Mouse (Mus musculus): Measurements from ENCODE around the gene Herc6.

DNA sequence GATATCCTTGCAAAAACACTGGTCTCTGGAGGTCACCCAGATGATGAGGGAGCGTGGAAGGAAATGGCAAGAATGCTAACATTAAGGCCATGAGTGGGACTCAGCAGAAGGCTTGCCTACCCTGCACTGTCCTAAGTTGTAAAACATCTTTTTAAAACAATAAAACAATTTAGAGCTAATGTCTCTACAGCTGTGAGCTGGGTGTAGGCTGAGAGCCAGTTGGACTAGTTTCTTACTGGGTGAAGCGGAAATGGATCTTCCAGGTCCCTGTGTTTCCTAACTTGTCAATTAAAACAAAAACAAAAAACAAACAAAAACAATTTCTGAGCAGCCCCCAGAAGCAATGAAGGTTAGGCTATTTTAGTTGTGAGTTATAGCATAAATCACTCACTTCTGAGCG lies 112.3 kb downstream of the Herc6 start:
- TF ChIP-seq GATA1 (IDR thresholded peaks at IDR 0.05; ENCODE audit: low read length) (no peak), TAL1 (IDR thresholded peaks at IDR 0.05; ENCODE audit: low read length) (no peak)
